Mouse (Mus musculus): ENCODE data around the gene Rin2. TPM values are rescaled to one million over a fixed set of nuclear protein-coding genes. Genes with fewer than 3 reads are reported as not detected.

Gene Rin2
- total and polyA plus RNA-seq, 2 experiments: 3.4 to 10.9 TPM

GRCm38 (mm10) chr2:145724288-145724687 lies 49.3 kb downstream of the Rin2 start:
- Histone ChIP-seq H3K79me2 (ENCODE audit: control insufficient read depth, insufficient read depth, low read length) (peaks cover 6% of the 10 kb centered on the region; the same call in 1 of the 2 replicates), H3K9ac (ENCODE audit: low read depth, low read length) (no peak overlapping the region), H3K4me3 (ENCODE audit: insufficient read depth, low read depth, low read length) (no peak overlapping the region), H3K4me1 (ENCODE audit: control insufficient read depth, insufficient read depth, low read length) (no peaks in the 10 kb centered on the region), H3K27me3 (ENCODE audit: control insufficient read depth, insufficient read depth, low read length) (no peaks in the 10 kb centered on the region), H3K27ac (replicated peaks; ENCODE audit: insufficient read depth, low read depth, low read length) (no peak overlapping the region), H3K36me3 (ENCODE audit: control insufficient read depth, insufficient read depth, low read length) (no peaks in the 10 kb centered on the region; the same call in 1 of the 2 replicates)
- DNase-seq (ENCODE audit: extremely low read depth, low read depth, low spot score): no peak
- TF ChIP-seq POLR2A (IDR thresholded peaks at IDR 0.05; ENCODE audit: extremely low read depth, insufficient read depth, low read length): no peak
- no peak for TF ChIP-seq CTCF (IDR thresholded peaks at IDR 0.05; ENCODE audit: low read depth, low read length)
- WGBS: 78% methylated on average over 1 of the region's 1 CpGs

GRCm38 (mm10) chr2:145729414-145729813 lies 54.4 kb downstream of the Rin2 start:
- no peaks in the 10 kb centered on the region for H3K4me1 ChIP-seq (ENCODE audit: control insufficient read depth, insufficient read depth, low read length)
- no peak for DNase-seq (ENCODE audit: extremely low read depth, low read depth, low spot score)
- no peak overlapping the region for H3K9ac ChIP-seq (ENCODE audit: low read depth, low read length)
- H3K36me3 ChIP-seq (ENCODE audit: control insufficient read depth, insufficient read depth, low read length): no peaks in the 10 kb centered on the region; the same call in none of the 2 replicates
- H3K27me3 ChIP-seq (ENCODE audit: control insufficient read depth, insufficient read depth, low read length): no peaks in the 10 kb centered on the region
- peaks cover 8% of the 10 kb centered on the region; the same call in 1 of the 2 replicates for H3K79me2 ChIP-seq (ENCODE audit: control insufficient read depth, insufficient read depth, low read length)
- TF ChIP-seq CTCF (IDR thresholded peaks at IDR 0.05; ENCODE audit: low read depth, low read length) (no peak), POLR2A (IDR thresholded peaks at IDR 0.05; ENCODE audit: extremely low read depth, insufficient read depth, low read length) (no peak)
- WGBS: 86% methylated on average over 7 of the region's 7 CpGs
- H3K4me3 ChIP-seq (ENCODE audit: insufficient read depth, low read depth, low read length): no peak overlapping the region
- H3K27ac ChIP-seq (replicated peaks; ENCODE audit: insufficient read depth, low read depth, low read length): no peak overlapping the region

GRCm38 (mm10) chr2:145730189-145730880 lies 55.3 kb downstream of the Rin2 start:
- 85% methylated on average over 9 of the region's 9 CpGs for WGBS
- Histone ChIP-seq H3K27me3 (ENCODE audit: control insufficient read depth, insufficient read depth, low read length) (no peaks in the 10 kb centered on the region), H3K4me3 (ENCODE audit: insufficient read depth, low read depth, low read length) (no peak overlapping the region), H3K9ac (ENCODE audit: low read depth, low read length) (no peak overlapping the region), H3K27ac (replicated peaks; ENCODE audit: insufficient read depth, low read depth, low read length) (no peak overlapping the region), H3K36me3 (ENCODE audit: control insufficient read depth, insufficient read depth, low read length) (no peaks in the 10 kb centered on the region; the same call in 1 of the 2 replicates), H3K79me2 (ENCODE audit: control insufficient read depth, insufficient read depth, low read length) (peaks cover 2% of the 10 kb centered on the region; the same call in 1 of the 2 replicates), H3K4me1 (ENCODE audit: control insufficient read depth, insufficient read depth, low read length) (peaks cover 6% of the 10 kb centered on the region)
- TF ChIP-seq CTCF (IDR thresholded peaks at IDR 0.05; ENCODE audit: low read depth, low read length): no peak
- no peak for TF ChIP-seq POLR2A (IDR thresholded peaks at IDR 0.05; ENCODE audit: extremely low read depth, insufficient read depth, low read length)
- no peak for DNase-seq (ENCODE audit: extremely low read depth, low read depth, low spot score)

GRCm38 (mm10) chr2:145730905-145731304 lies 55.9 kb downstream of the Rin2 start:
- H3K27ac ChIP-seq (replicated peaks; ENCODE audit: insufficient read depth, low read depth, low read length): no peak overlapping the region
- DNase-seq (ENCODE audit: extremely low read depth, low read depth, low spot score): no peak
- peaks cover 2% of the 10 kb centered on the region; the same call in 1 of the 2 replicates for H3K79me2 ChIP-seq (ENCODE audit: control insufficient read depth, insufficient read depth, low read length)
- H3K36me3 ChIP-seq (ENCODE audit: control insufficient read depth, insufficient read depth, low read length): no peaks in the 10 kb centered on the region; the same call in 1 of the 2 replicates
- 89% methylated on average over 7 of the region's 7 CpGs for WGBS
- no peak overlapping the region for H3K9ac ChIP-seq (ENCODE audit: low read depth, low read length)
- H3K4me3 ChIP-seq (ENCODE audit: insufficient read depth, low read depth, low read length): no peak overlapping the region
- H3K4me1 ChIP-seq (ENCODE audit: control insufficient read depth, insufficient read depth, low read length): peaks cover 6% of the 10 kb centered on the region
- TF ChIP-seq POLR2A (IDR thresholded peaks at IDR 0.05; ENCODE audit: extremely low read depth, insufficient read depth, low read length) (no peak), CTCF (IDR thresholded peaks at IDR 0.05; ENCODE audit: low read depth, low read length) (no peak)
- no peaks in the 10 kb centered on the region for H3K27me3 ChIP-seq (ENCODE audit: control insufficient read depth, insufficient read depth, low read length)

- WGBS: 20% methylated on average over 5 of the region's 5 CpGs
- TF ChIP-seq POLR2A (IDR thresholded peaks at IDR 0.05; ENCODE audit: extremely low read depth, insufficient read depth, low read length) (no peak), CTCF (IDR thresholded peaks at IDR 0.05; ENCODE audit: low read depth, low read length) (no peak)
These were observed 60.1 kb downstream of the Rin2 start for GRCm38 (mm10) chr2:145735079-145735478.

GRCm38 (mm10) chr2:145736543-145736942 lies 61.5 kb downstream of the Rin2 start:
- WGBS: 92% methylated on average over 1 of the region's 1 CpGs
- H3K27ac ChIP-seq (replicated peaks; ENCODE audit: insufficient read depth, low read depth, low read length): no peak overlapping the region

More at GRCm38 (mm10) chr2:145735079-145735478, 60.1 kb downstream of the Rin2 start:
- H3K36me3 ChIP-seq (ENCODE audit: control insufficient read depth, insufficient read depth, low read length): no peaks in the 10 kb centered on the region; the same call in none of the 2 replicates
- no peak overlapping the region for H3K9ac ChIP-seq (ENCODE audit: low read depth, low read length)
- peaks cover 6% of the 10 kb centered on the region for H3K4me1 ChIP-seq (ENCODE audit: control insufficient read depth, insufficient read depth, low read length)
- no peak overlapping the region for H3K27ac ChIP-seq (replicated peaks; ENCODE audit: insufficient read depth, low read depth, low read length)
- peaks cover 2% of the 10 kb centered on the region; the same call in 1 of the 2 replicates for H3K79me2 ChIP-seq (ENCODE audit: control insufficient read depth, insufficient read depth, low read length)
- no peak overlapping the region for H3K4me3 ChIP-seq (ENCODE audit: insufficient read depth, low read depth, low read length)
- DNase-seq (ENCODE audit: extremely low read depth, low read depth, low spot score): peak; percentile 91
- no peaks in the 10 kb centered on the region for H3K27me3 ChIP-seq (ENCODE audit: control insufficient read depth, insufficient read depth, low read length)

More at GRCm38 (mm10) chr2:145736543-145736942, 61.5 kb downstream of the Rin2 start:
- Histone ChIP-seq H3K36me3 (ENCODE audit: control insufficient read depth, insufficient read depth, low read length) (no peaks in the 10 kb centered on the region; the same call in none of the 2 replicates), H3K27me3 (ENCODE audit: control insufficient read depth, insufficient read depth, low read length) (no peaks in the 10 kb centered on the region), H3K4me3 (ENCODE audit: insufficient read depth, low read depth, low read length) (no peak overlapping the region), H3K79me2 (ENCODE audit: control insufficient read depth, insufficient read depth, low read length) (no peaks in the 10 kb centered on the region; the same call in 1 of the 2 replicates), H3K9ac (ENCODE audit: low read depth, low read length) (no peak overlapping the region), H3K4me1 (ENCODE audit: control insufficient read depth, insufficient read depth, low read length) (peaks cover 6% of the 10 kb centered on the region)
- TF ChIP-seq CTCF (IDR thresholded peaks at IDR 0.05; ENCODE audit: low read depth, low read length) (no peak), POLR2A (IDR thresholded peaks at IDR 0.05; ENCODE audit: extremely low read depth, insufficient read depth, low read length) (no peak)
- no peak for DNase-seq (ENCODE audit: extremely low read depth, low read depth, low spot score)

All from liver, adult 2 months (tissue).